Mouse (Mus musculus): ENCODE results near the gene Nlrx1. TPM values are rescaled to one million over a fixed set of nuclear protein-coding genes. Genes with fewer than 3 reads are reported as not detected.
"Not testable (repeated sequence)": the region's sequence is repeated elsewhere in the genome, so short reads cannot be mapped to it uniquely, and the experiment has no call there.

Nlrx1 gene
- total RNA-seq (2021): 17.6 and 20.7 TPM in 2 replicates
- long read RNA-seq, experiment 1, partial matches to known transcripts: 5 of 34 reads
- long read RNA-seq, experiment 1, other reads (novel, unspliced or antisense): 28 of 34 reads
- long read RNA-seq, experiment 2, partial matches to known transcripts: 4 of 20 reads
- long read RNA-seq, experiment 2, other reads (novel, unspliced or antisense): 16 of 20 reads

- no peak for DNase-seq
Measured at GRCm38 (mm10) chr9:44268432-44268831, at the start of gene Nlrx1. TSS of gene Nlrx1 (minus strand) at chr9:44268599.

GRCm38 (mm10) chr9:44317452-44317851 is 49.1 kb upstream of the Nlrx1 start:
- DNase-seq: no peak

- no peak for DNase-seq
Measured at GRCm38 (mm10) chr9:44314910-44315309, 46.5 kb upstream of the Nlrx1 start.

- no peak for DNase-seq
Measured at GRCm38 (mm10) chr9:44314257-44314547, 45.8 kb upstream of the Nlrx1 start.

- no peak for DNase-seq
Measured at GRCm38 (mm10) chr9:44313476-44314256, 45.3 kb upstream of the Nlrx1 start.

GRCm38 (mm10) chr9:44311136-44312134 is 43.0 kb upstream of the Nlrx1 start:
- peak; percentile 45 for DNase-seq

- no peak for DNase-seq
Measured at GRCm38 (mm10) chr9:44310750-44311135, 42.3 kb upstream of the Nlrx1 start.

GRCm38 (mm10) chr9:44309756-44310155 is 41.4 kb upstream of the Nlrx1 start:
- peak; percentile 33 for DNase-seq

- no peak for DNase-seq
Measured at GRCm38 (mm10) chr9:44307248-44307647, 38.8 kb upstream of the Nlrx1 start.

GRCm38 (mm10) chr9:44306532-44306931 is 38.1 kb upstream of the Nlrx1 start:
- DNase-seq: no peak

GRCm38 (mm10) chr9:44305466-44306079 is 37.2 kb upstream of the Nlrx1 start, which contains the start of gene Hinfp:
TSS of gene Hinfp (minus strand) at chr9:44305671.
- DNase-seq: peak; percentile 99

- DNase-seq: not testable (repeated sequence)
Measured at GRCm38 (mm10) chr9:44300001-44300400, 31.6 kb upstream of the Nlrx1 start.

GRCm38 (mm10) chr9:44292490-44292889 is 24.1 kb upstream of the Nlrx1 start:
- DNase-seq: peak; percentile 56

GRCm38 (mm10) chr9:44288959-44289291 is 20.5 kb upstream of the Nlrx1 start:
- peak; percentile 27 for DNase-seq

- peak; percentile 62 for DNase-seq
Measured at GRCm38 (mm10) chr9:44288076-44288958, 19.9 kb upstream of the Nlrx1 start, which contains the start of gene Abcg4. TSS of gene Abcg4 (minus strand) at chr9:44288615.

GRCm38 (mm10) chr9:44287401-44288075 is 19.1 kb upstream of the Nlrx1 start:
- DNase-seq: peak; percentile 80

GRCm38 (mm10) chr9:44287003-44287400 is 18.6 kb upstream of the Nlrx1 start:
- DNase-seq: peak; percentile 22

GRCm38 (mm10) chr9:44286256-44286850 is 18.0 kb upstream of the Nlrx1 start:
- no peak for DNase-seq

GRCm38 (mm10) chr9:44283183-44283582 is 14.8 kb upstream of the Nlrx1 start:
- DNase-seq: peak; percentile 78

- DNase-seq: peak; percentile 49
Measured at GRCm38 (mm10) chr9:44269973-44270372, 1.6 kb upstream of the Nlrx1 start.
